Mouse (Mus musculus) B cell, adult 2 months (primary cell): ENCODE results near the gene Rap1b.
A peak's percentile ranks its signal among the peaks of the same experiment; 100 is the strongest.

Experiments used
- DNase-seq, 2 experiments: peaks; one replicate each; pipeline ENCODE4 v3.0.0; 2022

Gene Rap1b

GRCm38 (mm10) chr10:117812501-117812900 is 33.3 kb downstream of the Rap1b start:
- DNase-seq, result no peak

DNA sequence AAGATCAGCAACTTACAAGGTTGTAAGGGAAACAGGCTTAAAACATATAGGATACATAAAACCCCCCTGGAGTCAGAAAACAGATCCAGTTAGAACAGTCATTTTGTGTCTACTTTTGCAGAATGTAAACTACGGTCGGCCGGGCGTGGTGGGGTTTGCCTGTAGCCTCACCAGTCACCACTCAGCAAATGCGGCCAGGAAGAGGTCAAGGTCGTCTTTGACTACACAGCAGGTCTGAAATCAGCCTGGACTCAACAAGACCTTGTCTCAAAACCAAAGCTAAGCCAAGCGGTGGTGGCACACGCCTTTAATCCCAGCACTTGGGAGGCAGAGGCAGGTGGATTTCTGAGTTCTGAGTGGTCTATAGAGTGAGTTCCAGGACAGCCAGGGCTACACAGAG is 34.3 kb downstream of the Rap1b start:
- no peak for DNase-seq

DNA sequence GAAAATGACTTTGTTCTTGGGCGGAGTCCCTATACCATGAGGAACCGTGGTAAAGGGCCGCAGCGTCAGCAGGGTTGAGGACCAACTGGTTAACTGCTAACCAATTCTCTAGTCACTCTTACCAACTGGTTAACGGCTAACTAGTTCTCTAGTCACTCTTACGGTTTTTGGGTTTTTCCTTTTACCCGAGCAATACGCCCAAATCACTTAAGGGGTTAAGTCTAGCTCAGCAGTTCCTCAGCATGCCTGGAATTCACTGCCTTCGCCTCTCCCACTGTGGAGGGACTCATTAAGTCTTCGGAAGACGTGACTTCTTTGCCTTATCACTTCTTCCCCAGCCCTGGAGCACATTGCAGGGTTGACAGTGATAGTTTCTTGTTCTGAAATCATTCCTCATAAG is 35.3 kb downstream of the Rap1b start:
- no peak for DNase-seq

- DNase-seq, result peak; percentile 76 to 82
Observed at GRCm38 (mm10) chr10:117808068-117808467, 37.8 kb downstream of the Rap1b start.

DNA sequence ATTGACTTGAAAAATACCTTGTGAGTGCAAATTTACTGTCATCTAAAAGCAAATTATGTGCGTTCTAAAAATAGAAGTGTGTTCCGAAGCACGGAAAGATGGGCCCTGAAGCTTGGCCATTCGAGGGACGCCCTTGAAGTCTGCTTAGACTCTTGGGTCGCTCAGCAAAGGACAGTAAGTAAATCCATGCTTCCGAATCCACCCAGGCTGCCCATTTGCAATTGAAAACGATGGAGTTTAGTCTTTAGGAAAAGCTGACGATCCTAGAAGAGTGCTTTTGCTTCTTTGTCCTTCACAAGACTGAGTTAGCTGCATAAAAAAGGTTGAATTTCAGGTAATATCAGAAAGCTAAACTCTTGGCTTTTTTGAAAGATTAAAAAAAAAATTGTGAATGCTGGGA is 39.9 kb downstream of the Rap1b start:
- no peak for DNase-seq

- no peak for DNase-seq
Observed at GRCm38 (mm10) chr10:117803870-117804850, 41.7 kb downstream of the Rap1b start.

DNA sequence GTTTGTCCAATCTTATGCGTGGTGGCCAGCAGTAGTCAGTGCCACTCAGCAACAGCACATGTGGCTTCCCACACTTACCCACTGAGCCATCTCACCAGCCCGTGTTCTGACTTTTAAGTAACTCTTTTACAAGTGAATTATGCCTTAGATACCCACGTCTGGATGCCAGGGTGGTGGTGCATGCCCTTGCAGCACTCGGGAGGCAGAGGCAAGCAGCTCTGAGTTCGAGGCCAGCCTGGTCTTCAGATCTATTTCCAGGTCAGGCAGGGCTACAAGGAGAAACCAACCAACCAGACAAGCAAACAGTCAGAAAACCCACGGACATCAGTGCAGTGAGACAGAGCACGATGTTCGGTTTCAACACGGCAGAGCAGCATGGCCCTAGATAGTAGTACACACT is 43.9 kb downstream of the Rap1b start:
- no peak for DNase-seq

GRCm38 (mm10) chr10:117799806-117800205 is 46.0 kb downstream of the Rap1b start:
- no peak for DNase-seq

DNA sequence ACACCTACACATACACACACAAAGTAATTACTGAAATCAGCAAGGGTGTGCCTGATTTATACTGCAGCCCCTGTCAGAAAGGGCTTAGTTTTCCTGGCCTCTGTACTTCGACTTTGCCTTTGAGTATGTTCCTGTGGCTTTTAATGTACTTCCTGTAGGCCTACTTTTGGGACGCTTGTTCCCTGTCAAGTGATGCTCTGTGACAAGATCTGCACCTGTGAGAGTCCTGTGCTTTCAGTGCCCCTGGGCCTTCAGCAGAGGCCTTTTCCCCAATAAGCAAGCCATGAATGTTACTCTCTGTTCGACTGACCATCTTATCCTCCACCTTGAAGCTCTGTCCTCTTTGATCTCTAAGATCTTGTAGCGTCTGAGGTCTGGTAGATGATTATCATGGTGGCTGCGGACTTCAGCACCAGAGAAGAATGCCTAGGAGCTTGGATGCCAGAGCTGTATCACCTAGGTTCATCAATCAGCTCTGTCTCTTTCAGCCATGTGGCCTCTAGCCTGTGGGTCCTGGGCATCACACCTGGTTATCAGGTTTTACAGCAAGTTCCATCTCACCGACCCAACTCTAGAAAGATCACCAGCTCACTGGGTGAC is 47.3 kb downstream of the Rap1b start:
- no peak for DNase-seq

DNA sequence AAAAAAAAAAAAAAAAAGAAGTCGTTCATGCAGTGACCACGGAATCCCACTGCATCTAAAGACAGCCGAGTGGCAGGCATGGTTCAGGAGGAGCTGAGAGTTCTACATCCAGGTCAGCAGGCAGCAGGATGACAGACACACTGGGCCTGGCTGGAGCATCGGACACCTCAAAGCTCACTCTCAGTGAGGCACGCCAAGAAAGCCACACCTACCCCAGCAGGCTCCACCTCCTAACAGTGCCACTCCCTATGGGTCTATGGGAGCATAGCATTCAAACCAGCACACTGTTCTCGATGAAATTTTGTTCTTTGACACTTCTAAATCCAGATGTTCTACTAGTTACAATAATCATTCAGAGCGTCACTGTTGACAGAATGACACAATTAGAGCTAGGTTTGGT is 48.2 kb downstream of the Rap1b start:
- DNase-seq, result no peak

- no peak for DNase-seq
Observed at GRCm38 (mm10) chr10:117797106-117797505, 48.7 kb downstream of the Rap1b start.

DNA sequence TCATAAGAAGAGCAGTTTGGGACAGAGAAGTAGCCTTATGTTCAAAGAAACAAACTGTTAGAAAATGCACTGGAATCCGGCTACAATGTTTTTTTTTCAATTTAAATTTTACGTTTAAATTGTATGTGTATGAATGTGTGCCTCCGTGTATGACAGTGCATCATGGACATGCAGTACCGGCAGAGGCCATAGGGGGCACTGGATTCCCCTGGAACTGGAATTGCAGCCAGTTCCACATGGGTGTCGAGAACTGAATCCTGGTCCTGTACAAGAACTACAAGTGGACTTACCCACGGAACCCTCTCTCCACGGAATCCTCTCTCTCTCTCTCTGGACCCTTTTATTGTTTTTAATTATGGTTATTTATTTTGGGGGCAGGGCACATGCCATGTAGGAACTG is 49.7 kb downstream of the Rap1b start:
- peak; percentile 74 to 77 for DNase-seq

- DNase-seq, result no peak
Observed at GRCm38 (mm10) chr10:117795206-117795605, 50.6 kb downstream of the Rap1b start.

GRCm38 (mm10) chr10:117793436-117794030 is 52.3 kb downstream of the Rap1b start:
- no peak for DNase-seq

- DNase-seq, result peak; percentile 100
Observed at GRCm38 (mm10) chr10:117792141-117793091, 53.4 kb downstream of the Rap1b start, which contains the start of gene Nup107. Gene Nup107 (minus strand): TSS chr10:117792705.

DNA sequence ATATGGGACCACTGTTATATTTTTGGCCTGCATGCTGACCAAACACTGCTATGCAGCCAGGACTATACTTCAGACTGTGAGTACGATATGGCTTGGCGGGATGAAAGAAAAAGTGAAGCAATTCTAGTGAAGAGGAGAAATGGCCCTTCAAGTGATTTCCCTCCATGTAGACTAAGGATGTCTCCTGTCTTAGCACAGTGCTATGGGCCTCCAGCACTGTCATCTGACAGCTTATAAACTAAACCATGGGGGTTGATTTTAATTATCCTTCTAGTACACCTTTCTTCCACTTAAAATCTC is 54.7 kb downstream of the Rap1b start:
- no peak for DNase-seq

DNA sequence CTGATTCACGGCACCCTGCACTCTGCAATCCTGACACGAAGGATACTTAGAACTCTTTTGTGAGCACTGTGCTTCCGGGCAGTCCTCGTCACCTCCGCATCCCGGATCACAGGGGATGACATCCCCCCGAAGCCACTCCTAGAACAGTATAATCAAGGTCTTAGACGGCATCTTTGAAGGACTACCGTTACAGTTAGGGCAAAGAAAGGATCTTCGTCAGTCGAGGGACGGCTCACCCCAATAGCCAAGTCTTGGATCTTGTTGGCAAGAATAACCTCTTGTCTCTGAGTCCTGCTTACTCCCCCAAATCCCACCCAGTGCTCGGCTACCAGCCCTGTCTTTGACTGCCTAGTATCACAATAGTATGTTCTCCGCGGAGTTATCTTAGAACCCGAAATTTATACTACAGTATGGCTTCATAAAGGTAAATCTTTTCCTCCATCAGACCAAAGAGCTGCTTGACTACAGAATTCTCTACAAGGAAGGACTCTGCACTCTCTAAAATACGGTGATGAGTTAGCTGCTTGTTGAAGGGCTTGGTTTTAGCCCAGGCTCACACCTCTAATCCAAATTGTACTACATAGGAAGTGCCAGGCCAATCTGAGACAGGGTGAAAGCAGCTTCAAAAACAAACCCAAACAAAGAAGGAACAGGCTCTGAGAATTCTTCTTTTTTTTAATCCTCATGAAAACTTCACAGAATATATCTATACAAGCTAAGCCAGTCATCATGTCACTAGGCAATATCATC is 55.2 kb downstream of the Rap1b start:
- DNase-seq, result no peak

- DNase-seq, result no peak
Observed at GRCm38 (mm10) chr10:117790011-117790410, 55.8 kb downstream of the Rap1b start.

GRCm38 (mm10) chr10:117784646-117785045 is 61.2 kb downstream of the Rap1b start:
- no peak for DNase-seq

- DNase-seq, result no peak
Observed at GRCm38 (mm10) chr10:117783786-117784420, 61.9 kb downstream of the Rap1b start.

- no peak for DNase-seq
Observed at GRCm38 (mm10) chr10:117782491-117783260, 63.2 kb downstream of the Rap1b start.
